Mouse (Mus musculus) T-cell, adult 2 months (primary cell): ENCODE results near the gene Mon2.

ENCODE experiments used
- DNase-seq: peaks from one replicate; pipeline ENCODE4 v3.0.0; 2022; ENCODE audit warnings: low spot score

Gene Mon2

GRCm38 (mm10) chr10:122963463-122964240 is 112.7 kb downstream of the Mon2 start:
- DNase-seq, result no peak

GRCm38 (mm10) chr10:122962651-122963050 is 113.7 kb downstream of the Mon2 start:
- no peak for DNase-seq

- DNase-seq, result no peak
Measured at GRCm38 (mm10) chr10:122961494-122961893, 114.8 kb downstream of the Mon2 start.

GRCm38 (mm10) chr10:122960738-122961137 is 115.6 kb downstream of the Mon2 start:
- DNase-seq, result no peak

GRCm38 (mm10) chr10:122960216-122960615 is 116.1 kb downstream of the Mon2 start:
- no peak for DNase-seq

GRCm38 (mm10) chr10:122958699-122959098 is 117.6 kb downstream of the Mon2 start:
- DNase-seq, result no peak

GRCm38 (mm10) chr10:122957918-122958317 is 118.4 kb downstream of the Mon2 start:
- DNase-seq, result no peak

GRCm38 (mm10) chr10:122953576-122953975 is 122.7 kb downstream of the Mon2 start:
- no peak for DNase-seq

GRCm38 (mm10) chr10:122950966-122951365 is 125.3 kb downstream of the Mon2 start:
- no peak for DNase-seq

GRCm38 (mm10) chr10:122944888-122945287 is 131.4 kb downstream of the Mon2 start:
- no peak for DNase-seq

- no peak for DNase-seq
Measured at GRCm38 (mm10) chr10:122943824-122944223, 132.5 kb downstream of the Mon2 start.

GRCm38 (mm10) chr10:122942771-122943170 is 133.5 kb downstream of the Mon2 start:
- no peak for DNase-seq
